Mouse (Mus musculus) MEL (cell line): ENCODE measurements at regions not wholly inside any gene's neighbourhood (a gene's known extent, or its start where the extent isn't known, plus 50 kb on each side); places are given as distances from the start of the nearest gene placed in this dataset.

Experiments used
- DNase-seq: peaks from one replicate; pipeline ENCODE4 v3.0.0; 2011; ENCODE audit warnings: low read depth, low spot score
- H3K27ac ChIP-seq: 2 replicates; pipeline ENCODE4 v1.5.1; 2012; ENCODE audit warnings: low read depth, mild to moderate bottlenecking, control low read depth, low read length, moderate library complexity; ENCODE audit not compliant: control insufficient read depth
- H3K27me3 ChIP-seq, 2 experiments: fragments of 150-350 bp in 1 of 2; sonication (generic) in 1 of 2; 2 replicates each; pipeline ENCODE4 v1.6.1; 2012; ENCODE audit warnings: low read length in 2 of 2, mild to moderate bottlenecking in 2 of 2, improper control_type of control experiment in 1 of 2, moderate library complexity in 1 of 2; ENCODE audit not compliant: insufficient read depth in 2 of 2, control insufficient read depth in 1 of 2
- H3K36me3 ChIP-seq, 2 experiments: 2 replicates each; pipeline ENCODE4 v1.6.1; 2012 to 2014; ENCODE audit warnings: low read length in 2 of 2, improper control_type of control experiment in 1 of 2, inconsistent platforms in 1 of 2, mild to moderate bottlenecking in 1 of 2; ENCODE audit not compliant: insufficient read depth in 2 of 2, control insufficient read depth in 1 of 2
- H3K4me1 ChIP-seq, 2 experiments: fragments of 150-350 bp in 1 of 2; sonication (generic) in 1 of 2; 2 replicates each; pipeline ENCODE4 v1.6.1; 2012; ENCODE audit warnings: low read length in 2 of 2, improper control_type of control experiment in 1 of 2, mild to moderate bottlenecking in 1 of 2; ENCODE audit not compliant: insufficient read depth in 2 of 2, control insufficient read depth in 1 of 2
- H3K4me3 ChIP-seq, 2 experiments: fragments of 150-350 bp in 1 of 2; sonication (generic) in 1 of 2; 2 replicates each; pipeline ENCODE4 v1.5.1; 2012; ENCODE audit warnings: low read depth in 2 of 2, low read length in 2 of 2, mild to moderate bottlenecking in 2 of 2, moderate library complexity in 2 of 2, control low read depth in 1 of 2, improper control_type of control experiment in 1 of 2; ENCODE audit not compliant: control insufficient read depth in 1 of 2, insufficient read depth in 1 of 2
- H3K79me2 ChIP-seq: 2 replicates; pipeline ENCODE4 v1.6.1; 2012; ENCODE audit warnings: mild to moderate bottlenecking, low read length, moderate library complexity; ENCODE audit not compliant: control insufficient read depth, poor library complexity, insufficient read depth
- H3K9ac ChIP-seq: 2 replicates; pipeline ENCODE4 v1.6.1; 2012; ENCODE audit warnings: low read depth, mild to moderate bottlenecking, control low read depth, low read length, moderate library complexity; ENCODE audit not compliant: control insufficient read depth, poor library complexity, severe bottlenecking
- H3K9me3 ChIP-seq: fragments of 150-350 bp; sonication (generic); replicated peaks from 2 replicates; pipeline ENCODE4 v1.6.1; 2012; ENCODE audit warnings: mild to moderate bottlenecking, low read length, improper control_type of control experiment, moderate library complexity; ENCODE audit not compliant: insufficient read depth
- BHLHE40 ChIP-seq: IDR thresholded peaks from 2 replicates; pipeline ENCODE4 v1.6.1; 2012; ENCODE audit warnings: low read depth, mild to moderate bottlenecking, inconsistent platforms, low read length, improper control_type of control experiment, borderline replicate concordance
- CHD1 ChIP-seq: IDR thresholded peaks from 2 replicates; pipeline ENCODE4 v1.6.1; 2012; ENCODE audit warnings: low read depth, mild to moderate bottlenecking, inconsistent platforms, low read length, improper control_type of control experiment
- CHD2 ChIP-seq: IDR thresholded peaks from 2 replicates; pipeline ENCODE4 v1.6.1; 2011; ENCODE audit warnings: low read length, improper control_type of control experiment
- CTCF ChIP-seq, 3 experiments: IDR thresholded peaks in 2 of 3; conservative IDR thresholded peaks in 1 of 3; 2 replicates each; pipeline ENCODE4 v1.5.1; 2011 to 2012; ENCODE audit warnings: low read length in 3 of 3, low read depth in 2 of 3, mild to moderate bottlenecking in 2 of 3, improper control_type of control experiment in 1 of 3, inconsistent platforms in 1 of 3, mixed read lengths in 1 of 3, moderate library complexity in 1 of 3; ENCODE audit not compliant: control insufficient read depth in 1 of 3, insufficient read depth in 1 of 3, poor library complexity in 1 of 3, severe bottlenecking in 1 of 3
- E2F4 ChIP-seq: IDR thresholded peaks from 2 replicates; pipeline ENCODE4 v1.6.1; 2011; ENCODE audit warnings: low read depth, low read length, improper control_type of control experiment, borderline replicate concordance
- ELF1 ChIP-seq: IDR thresholded peaks from 2 replicates; pipeline ENCODE4 v1.6.1; 2014; ENCODE audit warnings: low read depth, mild to moderate bottlenecking, inconsistent platforms, low read length, improper control_type of control experiment, moderate library complexity
- GABPA ChIP-seq: IDR thresholded peaks from 2 replicates; pipeline ENCODE4 v1.6.1; 2012; ENCODE audit warnings: low read depth, mild to moderate bottlenecking, inconsistent platforms, low read length, improper control_type of control experiment, moderate library complexity
- HCFC1 ChIP-seq: IDR thresholded peaks from 2 replicates; pipeline ENCODE4 v1.6.1; 2012; ENCODE audit warnings: low read depth, mild to moderate bottlenecking, inconsistent platforms, low read length, improper control_type of control experiment, moderate library complexity
- KAT2A ChIP-seq: conservative IDR thresholded peaks from 2 replicates; pipeline ENCODE4 v1.6.1; 2012; ENCODE audit warnings: low read depth, low read length, improper control_type of control experiment, inconsistent platforms
- MAFK ChIP-seq: IDR thresholded peaks from 2 replicates; pipeline ENCODE4 v1.6.1; 2011; ENCODE audit warnings: low read depth, mild to moderate bottlenecking, low read length, improper control_type of control experiment, borderline replicate concordance
- MAX ChIP-seq: IDR thresholded peaks from 2 replicates; pipeline ENCODE4 v1.6.1; 2011; ENCODE audit warnings: low read length, improper control_type of control experiment
- MAZ ChIP-seq: IDR thresholded peaks from 2 replicates; pipeline ENCODE4 v1.6.1; 2012; ENCODE audit warnings: low read depth, mild to moderate bottlenecking, inconsistent platforms, low read length, improper control_type of control experiment
- MEF2A ChIP-seq: IDR thresholded peaks from 2 replicates; pipeline ENCODE4 v1.6.1; 2014; ENCODE audit warnings: low read depth, mild to moderate bottlenecking, inconsistent platforms, low read length, improper control_type of control experiment; ENCODE audit not compliant: poor library complexity, insufficient replicate concordance, severe bottlenecking; ENCODE audit errors: extremely low read depth
- MXI1 ChIP-seq: IDR thresholded peaks from 2 replicates; pipeline ENCODE4 v1.6.1; 2011; ENCODE audit warnings: mild to moderate bottlenecking, low read depth, low read length, improper control_type of control experiment
- MYC ChIP-seq: IDR thresholded peaks from 2 replicates; pipeline ENCODE4 v1.6.1; 2011; ENCODE audit warnings: low read depth, mild to moderate bottlenecking, low read length, improper control_type of control experiment, moderate library complexity
- NELFE ChIP-seq: IDR thresholded peaks from 2 replicates; pipeline ENCODE4 v1.6.1; 2011; ENCODE audit warnings: low read depth, low read length, improper control_type of control experiment
- POLR2AphosphoS2 ChIP-seq: IDR thresholded peaks from 2 replicates; pipeline ENCODE4 v1.6.1; 2011; ENCODE audit warnings: low read length, improper control_type of control experiment
- POLR2AphosphoS5 ChIP-seq: IDR thresholded peaks from 2 replicates; pipeline ENCODE4 v1.6.1; 2012; ENCODE audit warnings: low read depth, borderline replicate concordance, mild to moderate bottlenecking, inconsistent platforms, low read length, moderate library complexity, mixed read lengths
- RAD21 ChIP-seq: IDR thresholded peaks from 2 replicates; pipeline ENCODE4 v1.6.1; 2011; ENCODE audit warnings: mild to moderate bottlenecking, low read depth, low read length, improper control_type of control experiment
- SMC3 ChIP-seq: IDR thresholded peaks from 2 replicates; pipeline ENCODE4 v1.6.1; 2011; ENCODE audit warnings: low read depth, low read length, improper control_type of control experiment
- TAL1 ChIP-seq: IDR thresholded peaks from 2 replicates; pipeline ENCODE4 v1.6.1; 2012; ENCODE audit warnings: mild to moderate bottlenecking, inconsistent platforms, low read length, moderate library complexity, mixed read lengths
- TBP ChIP-seq: IDR thresholded peaks from 2 replicates; pipeline ENCODE4 v1.8.0; 2011; ENCODE audit warnings: low read depth, low read length, improper control_type of control experiment
- TCF12 ChIP-seq: IDR thresholded peaks from 2 replicates; pipeline ENCODE4 v1.6.1; 2014; ENCODE audit warnings: low read depth, mild to moderate bottlenecking, inconsistent platforms, low read length, improper control_type of control experiment, moderate library complexity
- UBTF ChIP-seq: IDR thresholded peaks from 2 replicates; pipeline ENCODE4 v1.6.1; 2012; ENCODE audit warnings: low read depth, mild to moderate bottlenecking, inconsistent platforms, low read length, improper control_type of control experiment, moderate library complexity, borderline replicate concordance; ENCODE audit not compliant: insufficient read depth
- USF1 ChIP-seq: IDR thresholded peaks from 2 replicates; pipeline ENCODE4 v1.6.1; 2014; ENCODE audit warnings: low read depth, mild to moderate bottlenecking, inconsistent platforms, low read length, improper control_type of control experiment, moderate library complexity
- ZC3H11A ChIP-seq: IDR thresholded peaks from 2 replicates; pipeline ENCODE4 v1.6.1; 2012; ENCODE audit warnings: low read depth, mild to moderate bottlenecking, inconsistent platforms, low read length, improper control_type of control experiment
- ZMIZ1 ChIP-seq: IDR thresholded peaks from 2 replicates; pipeline ENCODE4 v1.6.1; 2012; ENCODE audit warnings: low read depth, mild to moderate bottlenecking, inconsistent platforms, low read length, improper control_type of control experiment, moderate library complexity
- ZNF384 ChIP-seq: IDR thresholded peaks from 2 replicates; pipeline ENCODE4 v1.6.1; 2012; ENCODE audit warnings: low read depth, mild to moderate bottlenecking, inconsistent platforms, low read length, improper control_type of control experiment

- Histone ChIP-seq H3K9ac (no peak overlapping the region), H3K36me3 (no peaks in the 10 kb centered on the region), H3K4me1 (no peaks in the 10 kb centered on the region), H3K9me3 (no peaks in the 10 kb centered on the region), H3K79me2 (no peaks in the 10 kb centered on the region), H3K27me3 (no peaks in the 10 kb centered on the region), H3K27ac (no peak overlapping the region), H3K4me3 (no peak overlapping the region)
- DNase-seq, result no peak
- TF ChIP-seq UBTF, result no peak
- no peak for TF ChIP-seq RAD21
- TF ChIP-seq TAL1, result no peak
- TF ChIP-seq SMC3, result no peak
- no peak for TF ChIP-seq MAX
- no peak for TF ChIP-seq CHD2
- TF ChIP-seq USF1, result no peak
- no peak for TF ChIP-seq MEF2A
- no peak for TF ChIP-seq BHLHE40
- no peak for TF ChIP-seq POLR2AphosphoS5
- no peak for TF ChIP-seq MXI1
- no peak for TF ChIP-seq TBP
- no peak for TF ChIP-seq HCFC1
- TF ChIP-seq CTCF (IDR thresholded peaks at IDR 0.05 in 2 of 3, conservative IDR thresholded peaks at IDR 0.05 in 1 of 3; ENCODE audit: control insufficient read depth in 1 of 3, insufficient read depth in 1 of 3, low read depth in 2 of 3, low read length in 3 of 3, poor library complexity in 1 of 3, severe bottlenecking in 1 of 3), result no peak
- TF ChIP-seq MYC, result no peak
- TF ChIP-seq ZMIZ1, result no peak
- no peak for TF ChIP-seq GABPA
- TF ChIP-seq ZC3H11A, result no peak
Measured at GRCm38 (mm10) chr10:118737064-118737463, 132.9 kb downstream of the Dyrk2 start.

- Histone ChIP-seq H3K9me3 (no peaks in the 10 kb centered on the region), H3K36me3 (no peaks in the 10 kb centered on the region), H3K27me3 (no peaks in the 10 kb centered on the region), H3K9ac (no peak overlapping the region), H3K4me3 (no peak overlapping the region), H3K4me1 (no peaks in the 10 kb centered on the region)
- DNase-seq, result no peak
- TF ChIP-seq CHD1 (no peak), ZC3H11A (no peak), POLR2AphosphoS2 (no peak), NELFE (no peak), MAFK (no peak), MAZ (no peak), RAD21 (no peak), ZMIZ1 (no peak), GABPA (no peak), TAL1 (no peak), SMC3 (no peak), POLR2AphosphoS5 (no peak), E2F4 (no peak), KAT2A (no peak), TCF12 (no peak), ZNF384 (no peak), ELF1 (no peak), CHD2 (no peak)
- TF ChIP-seq, all 39 proteins: peak for 0
- Histone ChIP-seq H3K27ac (no peak overlapping the region), H3K79me2 (no peaks in the 10 kb centered on the region)
Measured at GRCm38 (mm10) chr10:118739849-118740481, 130.0 kb downstream of the Dyrk2 start.
